Mouse (Mus musculus) spleen, adult 2 months (tissue): ENCODE measurements around the gene Gm20431.
"Not testable (repeated sequence)": the region's sequence is repeated elsewhere in the genome, so short reads cannot be mapped to it uniquely, and the experiment has no call there.

Experiments
- CTCF ChIP-seq: fragments of 200-500 bp; IDR thresholded peaks from 2 replicates; pipeline ENCODE4 v1.5.1; 2011; ENCODE audit warnings: mild to moderate bottlenecking, inconsistent platforms; ENCODE audit not compliant: insufficient read depth, insufficient read length, insufficient replicate concordance; ENCODE audit errors: extremely low read depth
- POLR2A ChIP-seq: fragments of 200-500 bp; IDR thresholded peaks from 2 replicates; pipeline ENCODE4 v1.6.1; 2011; ENCODE audit warnings: low read depth, low read length, inconsistent platforms

- not testable (repeated sequence) for TF ChIP-seq CTCF, POLR2A
Observed at GRCm38 (mm10) chr2:167613335-167613734, 48.0 kb downstream of the Gm20431 start.
